29 mouse cellular contexts compared by ENCODE assay signal in the genomic region with DNA sequence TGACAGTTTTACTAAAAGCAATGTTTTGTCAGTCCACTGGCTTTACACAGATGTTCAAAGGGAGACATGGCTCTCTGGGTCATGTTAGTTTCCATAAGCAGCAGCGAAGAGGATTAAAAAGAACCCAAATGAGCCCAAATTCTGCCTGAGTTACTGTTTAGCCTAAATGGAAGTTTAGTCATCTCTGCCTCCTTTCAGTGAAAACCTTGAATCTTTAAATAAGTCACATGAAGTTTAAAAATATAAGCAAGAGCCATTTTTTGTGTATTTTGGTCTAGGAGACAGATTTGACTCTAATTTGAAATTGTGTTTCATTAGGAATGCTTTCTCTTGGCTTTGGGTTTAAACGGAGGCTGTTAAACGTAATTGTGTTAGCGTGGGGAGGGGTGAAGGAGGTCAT.
"Had no signal": no experiment of that assay in that cellular context is flagged by ENCODE, and none has a peak within 500 bp of the region (broad histone marks: within the 10 kb centered on the region; RNA-seq: fewer than 3 reads in every experiment).

No protein-coding gene starts in this region.

- H3K4me3 ChIP-seq: limb, embryonic 10.5 days; limb, embryonic 12.5 days; limb, embryonic 13.5 days; limb, embryonic 15.5 days; liver, embryonic 12.5 days; liver, embryonic 13.5 days; liver, embryonic 15.5 days; lung, embryonic 15.5 days; megakaryocyte, embryonic 14.5 days; midbrain, embryonic 10.5 days; midbrain, embryonic 12.5 days; midbrain, embryonic 13.5 days; midbrain, embryonic 15.5 days; myocyte had no signal

- ATAC-seq: liver, embryonic 12.5 days; liver, postnatal 0 days; lung, postnatal 0 days; midbrain, embryonic 13.5 days; midbrain, embryonic 15.5 days; midbrain, embryonic 16.5 days had no signal

- DNase-seq: left cerebral cortex, postnatal 4 days; liver; liver, embryonic 13.5 days; liver, postnatal 0 days; lung, adult 18-20 months; lung, adult 2 months; lung, embryonic 14.5 days; lung, postnatal 10 days; lung, postnatal 14 days; lung, postnatal 36 days; lung, postnatal 4 days; midbrain, embryonic 14.5 days had no signal

- H3K27ac ChIP-seq: limb, embryonic 10.5 days; limb, embryonic 12.5 days; limb, embryonic 13.5 days; limb, embryonic 15.5 days; liver, embryonic 12.5 days; liver, embryonic 13.5 days; liver, embryonic 14.5 days; liver, embryonic 15.5 days; lung, embryonic 15.5 days; macrophage; midbrain, embryonic 10.5 days; midbrain, embryonic 12.5 days; midbrain, embryonic 13.5 days; midbrain, embryonic 15.5 days had no signal
